Comparison of ENCODE assay signal across 9 mouse cellular contexts in the genomic region with DNA sequence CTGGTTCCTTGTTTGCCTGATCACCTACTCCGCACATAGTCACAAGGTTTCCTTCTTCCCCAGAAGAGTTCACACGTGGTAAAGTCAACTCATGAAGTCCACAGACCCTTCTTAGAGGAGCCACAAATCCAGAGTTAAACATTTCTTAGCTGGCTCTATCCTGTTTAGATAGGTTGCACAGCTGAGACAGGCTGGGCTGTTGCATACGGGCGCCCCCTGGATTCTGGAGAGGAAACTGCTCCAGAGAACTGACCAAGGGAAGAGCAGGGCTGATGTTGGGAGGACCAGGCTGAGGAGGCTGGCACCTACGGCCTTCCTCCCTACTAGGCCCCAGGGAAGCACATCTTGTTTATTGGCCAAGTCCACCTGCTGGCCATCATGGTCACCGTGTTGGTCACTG.
DNase-seq lines count a peak whose midpoint lies in the region; ATAC-seq and TF ChIP-seq lines count a peak whose summit lies in the region.
"Had no signal": no experiment of that assay in that cellular context is flagged by ENCODE, and none has a peak within 500 bp of the region (broad histone marks: within the 10 kb centered on the region; RNA-seq: fewer than 3 reads in every experiment).

No protein-coding gene starts in this region.

- peak; percentile 62 for ATAC-seq in G1E (ENCODE audit: extremely low read depth, insufficient number of reproducible peaks, low FRiP score, poor library complexity, severe bottlenecking)
- peak; percentile 57; the same call in 1 of the 2 replicates for ATAC-seq in forebrain, embryonic 12.5 days (ENCODE audit: low FRiP score)

- peaks cover 24% of the 10 kb centered on the region for H3K27me3 ChIP-seq in G1E (ENCODE audit: insufficient read depth, low read length)
- no peaks in the 10 kb centered on the region for H3K27me3 ChIP-seq in forebrain, embryonic 12.5 days
- H3K27me3 ChIP-seq: neural tube, embryonic 13.5 days had no signal

- no peak overlapping the region for H3K4me3 ChIP-seq in G1E (ENCODE audit: low read depth, low read length)
- no peak overlapping the region for H3K4me3 ChIP-seq in forebrain, embryonic 12.5 days (replicated peaks)
- H3K4me3 ChIP-seq in layer of hippocampus, adult 2 months = no peak overlapping the region
- H3K4me3 ChIP-seq: neural tube, embryonic 13.5 days had no signal

- no peak overlapping the region for H3K27ac ChIP-seq in forebrain, embryonic 12.5 days
- H3K27ac ChIP-seq in layer of hippocampus, adult 2 months = no peak overlapping the region
- H3K27ac ChIP-seq: neural tube, embryonic 13.5 days had no signal

- no peak overlapping the region for H3K4me2 ChIP-seq in forebrain, embryonic 12.5 days
- H3K4me2 ChIP-seq: neural tube, embryonic 13.5 days had no signal

- H3K9ac ChIP-seq in forebrain, embryonic 12.5 days = no peak overlapping the region
- H3K9ac ChIP-seq: neural tube, embryonic 13.5 days had no signal

- peak; percentile 79 for TF ChIP-seq CTCF in G1E (IDR thresholded peaks at IDR 0.05; ENCODE audit: low read depth, low read length)
- peak; percentile 95 for TF ChIP-seq CTCF in layer of hippocampus, adult 2 months (conservative IDR thresholded peaks at IDR 0.05)

- peaks cover 66% of the 10 kb centered on the region for H3K4me1 ChIP-seq in G1E (ENCODE audit: insufficient read depth, low read depth, low read length)
- H3K4me1 ChIP-seq in forebrain, embryonic 12.5 days = peaks cover 17% of the 10 kb centered on the region

- no peaks in the 10 kb centered on the region for H3K36me3 ChIP-seq in G1E (replicated peaks)
- no peaks in the 10 kb centered on the region for H3K36me3 ChIP-seq in forebrain, embryonic 12.5 days (replicated peaks)
- H3K36me3 ChIP-seq: neural tube, embryonic 13.5 days had no signal

- DNase-seq in G1E (ENCODE audit: low spot score) = peak; percentile 68
- DNase-seq in c-Kit-positive CD71-negative TER-119-negative erythroid progenitor cells, embryonic 14.5 days (ENCODE audit: low read depth) = peak; percentile 59
- DNase-seq in heart, postnatal 10 days = peak; percentile 90 to 93
- DNase-seq in layer of hippocampus, adult 2 months (ENCODE audit: low spot score in 2 of 2) = peak; percentile 56 to 83
- peak; percentile 79 to 82 for DNase-seq in lung, adult 18-20 months
- peak; percentile 76 to 82 for DNase-seq in right cerebral cortex, adult 2 months (ENCODE audit: low spot score in 2 of 2)
- peak; percentile 44 for DNase-seq in urinary bladder, postnatal 10 days (ENCODE audit: low spot score)

- H3K9me3 ChIP-seq in G1E (replicated peaks) = no peaks in the 10 kb centered on the region
- H3K9me3 ChIP-seq in forebrain, embryonic 12.5 days = no peaks in the 10 kb centered on the region
- H3K9me3 ChIP-seq: neural tube, embryonic 13.5 days had no signal

- 32% methylated on average over 6 of the region's 6 CpGs for WGBS in forebrain, embryonic 12.5 days

- intact Hi-C loops in heart, postnatal 10 days (cut with DNase I) = loop anchor here (1.0 kb wide), 1 partner anchor 142 kb away; no protein-coding TSS in a partner anchor
